In the genomic region with DNA sequence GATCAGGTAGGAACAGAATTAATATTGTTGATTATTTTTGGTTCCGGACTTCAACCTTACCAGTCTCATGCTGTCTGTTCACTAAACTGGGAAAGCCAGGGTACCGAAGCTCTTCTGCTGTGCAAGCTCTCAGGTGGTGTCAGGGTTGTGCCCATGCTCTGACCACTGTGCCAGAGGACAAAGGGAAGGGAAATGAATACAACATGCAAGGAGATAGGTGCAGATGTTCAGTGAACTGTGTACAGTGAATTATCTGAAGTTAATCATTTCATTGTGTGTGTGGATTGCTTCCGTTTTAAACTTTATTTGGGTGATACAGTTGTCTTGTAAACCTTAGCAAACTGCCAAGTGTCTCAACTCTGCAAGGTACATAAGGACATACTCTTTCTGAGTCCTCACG, we compare ENCODE assay signal across 30 mouse cellular contexts. TPM values are rescaled to one million over a fixed set of nuclear protein-coding genes. Genes with fewer than 3 reads are reported as not detected.
"Had no signal": no experiment of that assay in that cellular context is flagged by ENCODE, and none has a peak within 500 bp of the region (broad histone marks: within the 10 kb centered on the region; RNA-seq: fewer than 3 reads in every experiment).

No protein-coding gene starts in this region.

- H3K4me3 ChIP-seq: limb, embryonic 10.5 days; limb, embryonic 12.5 days; limb, embryonic 13.5 days; limb, embryonic 15.5 days; liver, embryonic 12.5 days; liver, embryonic 13.5 days; liver, embryonic 15.5 days; lung, embryonic 15.5 days; megakaryocyte, embryonic 14.5 days; midbrain, embryonic 10.5 days; midbrain, embryonic 12.5 days; midbrain, embryonic 13.5 days; midbrain, embryonic 15.5 days; myocyte; neural tube, embryonic 12.5 days had no signal

- H3K4me1 ChIP-seq: limb, embryonic 10.5 days; limb, embryonic 12.5 days; limb, embryonic 13.5 days; limb, embryonic 15.5 days; liver, embryonic 12.5 days; liver, embryonic 13.5 days; liver, embryonic 15.5 days; lung, embryonic 15.5 days; megakaryocyte, embryonic 14.5 days; midbrain, embryonic 10.5 days; midbrain, embryonic 12.5 days; midbrain, embryonic 13.5 days; midbrain, embryonic 15.5 days; neural tube, embryonic 12.5 days had no signal

- H3K27me3 ChIP-seq: limb, embryonic 12.5 days; limb, embryonic 13.5 days; limb, embryonic 15.5 days; liver, embryonic 12.5 days; liver, embryonic 13.5 days; liver, embryonic 15.5 days; lung, embryonic 15.5 days; megakaryocyte, embryonic 14.5 days; midbrain, embryonic 12.5 days; midbrain, embryonic 13.5 days; midbrain, embryonic 15.5 days; neural tube, embryonic 12.5 days had no signal

- DNase-seq: left cerebral cortex, postnatal 4 days; liver; liver, embryonic 13.5 days; liver, postnatal 0 days; lung, adult 18-20 months; lung, adult 2 months; lung, embryonic 14.5 days; lung, postnatal 10 days; lung, postnatal 14 days; lung, postnatal 36 days; lung, postnatal 4 days; midbrain, embryonic 14.5 days had no signal

- H3K27ac ChIP-seq: limb, embryonic 10.5 days; limb, embryonic 12.5 days; limb, embryonic 13.5 days; limb, embryonic 15.5 days; liver, embryonic 12.5 days; liver, embryonic 13.5 days; liver, embryonic 14.5 days; liver, embryonic 15.5 days; lung, embryonic 15.5 days; macrophage; midbrain, embryonic 10.5 days; midbrain, embryonic 12.5 days; midbrain, embryonic 13.5 days; midbrain, embryonic 15.5 days; neural tube, embryonic 12.5 days had no signal

RNA-seq across cellular contexts. Expression of a gene that starts 20.4 kb away (rescaled TPM):
- polyA plus RNA-seq: macrophage had no signal

RNA-seq across cellular contexts. Expression of a gene that starts 20.5 kb away (rescaled TPM):
- polyA plus RNA-seq: limb, embryonic 11.5 days; midbrain, embryonic 10.5 days; myocyte; neural tube, embryonic 11.5 days had no signal
